Mouse (Mus musculus): ENCODE data around the gene Prkar1b.

The Prkar1b gene

GRCm38 (mm10) chr5:138977759-138978158, 172.0 kb downstream of the Prkar1b start:
- no peak for DNase-seq (ENCODE audit: low read depth, low spot score)

GRCm38 (mm10) chr5:138974911-138975485, 174.8 kb downstream of the Prkar1b start:
- DNase-seq (ENCODE audit: low read depth, low spot score) = no peak

- DNase-seq (ENCODE audit: low read depth, low spot score) = no peak
Measured at GRCm38 (mm10) chr5:138973480-138973879, 176.3 kb downstream of the Prkar1b start.

GRCm38 (mm10) chr5:138971405-138971804, 178.4 kb downstream of the Prkar1b start:
- no peak for DNase-seq (ENCODE audit: low read depth, low spot score)

GRCm38 (mm10) chr5:138970056-138970490, 179.7 kb downstream of the Prkar1b start:
- DNase-seq (ENCODE audit: low read depth, low spot score) = no peak
